Mouse (Mus musculus) stomach, postnatal 0 days (tissue): ENCODE results near the gene Dusp3.

Experiments
- CTCF ChIP-seq: IDR thresholded peaks from 2 replicates; pipeline ENCODE4 v1.5.1; 2016; ENCODE audit warnings: antibody characterized with exemption, low read depth, mild to moderate bottlenecking, moderate library complexity
- EP300 ChIP-seq: optimal IDR thresholded peaks from 2 replicates; pipeline ENCODE3; 2016; ENCODE audit warnings: antibody characterized with exemption

GRCm38 (mm10) chr11:101963043-101963442 lies 23.8 kb downstream of the Dusp3 start:
- TF ChIP-seq CTCF (no peak), EP300 (no peak)
